Mouse (Mus musculus): ENCODE measurements around the gene Shc1.

The Shc1 gene

GRCm38 (mm10) chr3:89449541-89449940 is 31.3 kb downstream of the Shc1 start:
- DNase-seq (ENCODE audit: low spot score in 2 of 2): peak; percentile 40 to 57

- DNase-seq (ENCODE audit: low spot score in 2 of 2): no peak
These were observed 33.7 kb downstream of the Shc1 start for GRCm38 (mm10) chr3:89451916-89452315.

- no peak for DNase-seq (ENCODE audit: low spot score in 2 of 2)
These were observed 36.3 kb downstream of the Shc1 start, which contains the start of gene Pmvk for GRCm38 (mm10) chr3:89454401-89455177. Gene Pmvk (plus strand): TSS chr3:89454541.

GRCm38 (mm10) chr3:89455786-89456285 is 37.6 kb downstream of the Shc1 start:
- no peak for DNase-seq (ENCODE audit: low spot score in 2 of 2)

GRCm38 (mm10) chr3:89456726-89457665 is 38.8 kb downstream of the Shc1 start:
- peak; percentile 51 to 60 for DNase-seq (ENCODE audit: low spot score in 2 of 2)

GRCm38 (mm10) chr3:89458372-89458964 is 40.2 kb downstream of the Shc1 start:
- no peak for DNase-seq (ENCODE audit: low spot score in 2 of 2)

GRCm38 (mm10) chr3:89458965-89459807 is 40.9 kb downstream of the Shc1 start:
- DNase-seq (ENCODE audit: low spot score in 2 of 2): peak; percentile 83 to 91

- no peak for DNase-seq (ENCODE audit: low spot score in 2 of 2)
These were observed 50.0 kb downstream of the Shc1 start for GRCm38 (mm10) chr3:89468268-89468667.

GRCm38 (mm10) chr3:89472280-89472679 is 54.0 kb downstream of the Shc1 start:
- DNase-seq (ENCODE audit: low spot score in 2 of 2): no peak

GRCm38 (mm10) chr3:89473838-89474237 is 55.6 kb downstream of the Shc1 start:
- no peak for DNase-seq (ENCODE audit: low spot score in 2 of 2)

- no peak for DNase-seq (ENCODE audit: low spot score in 2 of 2)
These were observed 60.8 kb downstream of the Shc1 start for GRCm38 (mm10) chr3:89479055-89479454.

All from urinary bladder, postnatal 36 days (tissue).